Mouse (Mus musculus) fibroblast of lung, adult 2 months (primary cell): ENCODE data around the gene Atg101.

Experiments used
- DNase-seq: peaks from one replicate; pipeline ENCODE4 v3.0.0-alpha.2; 2011; ENCODE audit warnings: low read depth

The Atg101 gene

DNA sequence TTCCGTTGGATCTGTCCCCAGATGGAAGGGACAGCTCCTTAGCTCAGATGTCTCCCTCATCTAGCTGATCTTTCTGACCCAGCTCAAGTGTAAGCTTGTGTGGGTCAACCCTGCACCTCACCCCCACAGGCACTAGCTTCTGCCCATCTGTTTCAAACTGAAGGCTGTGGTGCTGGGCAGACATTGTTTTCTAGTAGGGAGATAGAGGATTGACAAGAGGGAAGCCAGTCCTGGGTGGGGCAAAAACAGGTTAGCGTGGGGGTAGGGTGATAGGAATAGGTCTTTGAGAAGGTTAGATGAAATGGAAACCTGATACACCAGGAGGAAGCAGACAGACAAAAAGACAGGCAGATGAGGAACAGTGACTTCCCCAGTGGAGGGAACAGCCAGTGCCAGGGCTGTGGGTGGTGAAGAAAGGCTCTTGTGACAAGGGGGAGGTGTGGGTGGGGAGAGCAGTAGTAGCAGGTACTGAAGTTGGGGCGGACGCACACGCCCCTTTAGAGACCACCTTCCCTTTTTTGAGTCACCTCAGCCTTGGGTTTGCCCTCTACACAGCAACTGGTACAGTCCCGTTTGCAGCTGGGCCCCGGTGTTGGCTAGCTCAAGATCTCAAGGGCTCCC is 28.1 kb upstream of the Atg101 start:
- DNase-seq = no peak

- no peak for DNase-seq
Observed at GRCm38 (mm10) chr15:101256463-101257206, 27.4 kb upstream of the Atg101 start.

DNA sequence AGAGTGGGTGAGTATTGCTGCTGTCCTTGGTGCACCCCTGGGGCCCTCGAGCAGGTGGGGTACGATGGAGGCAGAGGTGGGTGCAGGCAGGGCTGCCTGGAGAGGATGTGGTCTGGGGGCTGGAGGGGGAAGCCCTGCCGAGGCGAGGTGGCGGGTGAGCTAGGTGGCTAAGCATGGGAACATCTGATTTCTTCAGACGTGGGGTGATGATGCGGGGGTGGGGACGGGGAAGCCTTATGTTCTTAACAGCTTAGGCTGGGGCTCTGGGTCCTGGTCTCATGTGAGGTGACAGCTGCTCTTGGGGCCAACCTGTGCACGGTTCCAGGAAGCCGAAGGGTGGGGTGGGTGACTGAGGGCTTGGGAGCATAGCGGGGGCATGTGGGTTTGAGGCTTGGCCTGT is 25.7 kb upstream of the Atg101 start:
- DNase-seq = no peak

DNA sequence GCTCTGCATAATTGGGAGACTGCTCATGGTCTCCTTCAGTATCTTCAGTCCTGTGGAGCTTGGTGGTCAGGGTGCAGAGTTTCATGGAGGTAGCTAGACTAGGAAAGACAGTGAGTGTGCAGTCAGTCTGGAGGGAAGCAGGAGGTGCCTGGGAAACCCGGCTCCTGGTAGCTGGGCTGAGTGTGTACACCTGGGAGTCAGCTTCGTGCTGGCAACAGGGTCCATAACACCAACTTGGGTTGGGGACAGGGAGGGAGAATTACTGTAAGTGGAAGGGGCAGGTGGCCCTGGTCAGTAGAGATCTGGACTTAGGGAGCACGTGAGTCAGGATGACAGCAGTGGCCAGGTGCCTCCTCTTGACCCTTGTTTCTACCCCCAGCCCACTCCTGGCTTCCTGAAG is 24.1 kb upstream of the Atg101 start:
- DNase-seq = no peak

GRCm38 (mm10) chr15:101260387-101260786 is 23.7 kb upstream of the Atg101 start:
- peak; percentile 57 for DNase-seq

- no peak for DNase-seq
Observed at GRCm38 (mm10) chr15:101260874-101261622, 23.0 kb upstream of the Atg101 start.

GRCm38 (mm10) chr15:101262502-101262901 is 21.6 kb upstream of the Atg101 start:
- DNase-seq = no peak

DNA sequence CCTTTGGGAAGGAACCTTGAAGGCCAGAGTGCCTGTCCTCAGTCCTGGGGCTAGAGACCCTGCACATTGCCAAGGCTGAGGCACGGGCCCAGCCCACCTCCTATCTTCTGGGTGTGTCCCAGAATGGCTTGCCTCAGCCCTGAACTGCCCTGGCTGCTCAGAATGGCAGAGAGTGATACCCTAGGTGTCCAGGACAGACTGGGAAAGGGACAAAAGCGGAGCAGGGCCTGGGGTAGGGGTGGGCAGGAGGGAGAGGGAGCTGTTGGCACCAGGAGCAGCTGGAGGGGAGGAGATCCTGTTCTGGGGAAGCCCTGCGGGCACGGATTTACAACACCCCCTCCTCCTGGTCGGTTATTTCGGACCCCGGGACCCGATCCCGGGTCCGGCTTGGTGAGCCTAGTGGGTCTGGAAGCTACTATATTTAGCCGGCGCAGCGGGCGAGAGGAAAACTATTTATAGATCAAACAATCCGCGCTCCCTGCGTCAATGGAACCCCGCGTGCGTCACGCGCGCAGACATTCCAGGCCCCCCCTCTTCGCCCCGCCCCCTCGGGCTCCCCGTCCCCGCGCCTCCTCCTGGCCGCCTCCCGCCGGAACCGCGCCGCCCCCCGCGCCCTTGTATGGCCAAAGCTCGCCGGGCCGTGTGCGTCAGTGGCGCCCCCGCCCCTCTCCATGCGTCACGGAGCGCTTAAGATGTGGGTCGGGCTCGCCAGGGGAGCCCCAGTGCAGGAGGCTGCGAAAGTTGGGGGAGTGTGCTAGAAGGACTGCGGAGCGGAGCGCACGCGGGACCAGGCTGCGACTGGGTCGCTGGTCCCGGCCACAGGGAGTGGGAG is 17.7 kb upstream of the Atg101 start:
- DNase-seq = peak; percentile 66

GRCm38 (mm10) chr15:101267053-101268032 is 16.7 kb upstream of the Atg101 start:
- no peak for DNase-seq

DNA sequence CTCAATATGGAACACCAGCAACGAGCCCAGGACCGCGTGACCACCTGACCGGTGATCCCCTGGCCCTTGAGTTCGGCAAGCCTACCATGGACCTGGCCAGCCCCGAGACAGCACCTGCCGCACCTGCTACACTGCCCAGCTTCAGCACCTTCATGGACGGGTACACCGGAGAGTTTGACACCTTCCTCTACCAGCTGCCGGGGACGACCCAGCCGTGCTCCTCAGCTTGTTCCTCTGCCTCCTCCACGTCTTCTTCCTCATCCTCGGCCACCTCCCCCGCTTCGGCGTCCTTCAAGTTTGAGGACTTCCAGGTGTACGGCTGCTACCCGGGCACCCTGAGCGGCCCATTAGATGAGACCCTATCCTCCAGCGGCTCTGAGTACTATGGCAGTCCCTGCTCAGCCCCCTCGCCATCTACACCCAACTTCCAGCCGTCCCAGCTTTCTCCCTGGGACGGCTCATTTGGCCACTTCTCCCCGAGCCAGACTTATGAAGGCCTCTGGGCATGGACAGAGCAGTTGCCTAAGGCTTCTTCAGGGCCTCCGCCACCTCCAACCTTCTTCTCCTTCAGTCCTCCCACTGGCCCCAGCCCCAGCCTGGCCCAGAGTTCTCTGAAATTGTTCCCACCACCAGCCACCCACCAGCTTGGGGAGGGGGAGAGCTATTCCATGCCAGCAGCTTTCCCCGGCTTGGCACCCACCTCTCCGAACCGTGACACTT is 13.8 kb upstream of the Atg101 start:
- no peak for DNase-seq

DNA sequence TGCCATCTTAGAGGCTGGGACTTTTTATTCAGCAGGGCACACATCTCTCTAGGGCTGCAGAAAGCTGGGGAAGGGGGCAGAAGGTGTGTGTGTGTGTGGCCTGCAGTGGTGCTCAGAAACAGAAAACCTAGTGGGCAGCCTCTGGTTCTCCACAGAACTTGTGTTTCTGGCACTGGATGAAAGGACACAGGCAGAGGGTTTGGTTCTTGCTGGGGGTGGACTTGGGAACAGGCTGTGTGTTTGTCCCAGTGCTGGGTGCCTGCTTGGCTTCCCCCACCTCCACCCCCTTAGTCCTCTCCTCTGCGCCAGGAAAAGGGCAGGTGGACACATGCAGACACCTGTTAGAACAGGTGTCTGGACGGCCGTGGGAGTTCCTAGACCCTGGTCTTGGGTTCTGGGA is 13.0 kb upstream of the Atg101 start:
- no peak for DNase-seq

DNA sequence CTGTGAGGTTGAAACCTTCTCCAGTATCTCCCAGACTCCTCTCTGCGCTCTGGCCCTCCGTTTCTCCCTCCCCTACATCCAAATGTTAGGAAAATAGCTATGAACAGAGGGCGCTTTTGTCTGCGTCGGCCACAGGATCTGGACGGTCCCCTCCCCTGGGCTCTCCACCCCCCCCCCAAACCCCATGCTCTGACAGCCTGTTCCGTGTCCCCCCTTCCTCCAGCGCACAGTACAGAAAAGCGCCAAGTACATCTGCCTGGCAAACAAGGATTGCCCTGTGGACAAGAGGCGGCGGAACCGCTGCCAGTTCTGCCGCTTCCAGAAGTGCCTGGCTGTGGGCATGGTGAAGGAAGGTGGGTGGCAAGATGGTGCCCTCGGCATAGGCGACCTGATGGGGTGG is 12.6 kb upstream of the Atg101 start:
- no peak for DNase-seq

GRCm38 (mm10) chr15:101274380-101274779 is 9.7 kb upstream of the Atg101 start:
- no peak for DNase-seq

GRCm38 (mm10) chr15:101277351-101277899 is 6.6 kb upstream of the Atg101 start:
- DNase-seq = no peak

- no peak for DNase-seq
Observed at GRCm38 (mm10) chr15:101278589-101278988, 5.5 kb upstream of the Atg101 start.

DNA sequence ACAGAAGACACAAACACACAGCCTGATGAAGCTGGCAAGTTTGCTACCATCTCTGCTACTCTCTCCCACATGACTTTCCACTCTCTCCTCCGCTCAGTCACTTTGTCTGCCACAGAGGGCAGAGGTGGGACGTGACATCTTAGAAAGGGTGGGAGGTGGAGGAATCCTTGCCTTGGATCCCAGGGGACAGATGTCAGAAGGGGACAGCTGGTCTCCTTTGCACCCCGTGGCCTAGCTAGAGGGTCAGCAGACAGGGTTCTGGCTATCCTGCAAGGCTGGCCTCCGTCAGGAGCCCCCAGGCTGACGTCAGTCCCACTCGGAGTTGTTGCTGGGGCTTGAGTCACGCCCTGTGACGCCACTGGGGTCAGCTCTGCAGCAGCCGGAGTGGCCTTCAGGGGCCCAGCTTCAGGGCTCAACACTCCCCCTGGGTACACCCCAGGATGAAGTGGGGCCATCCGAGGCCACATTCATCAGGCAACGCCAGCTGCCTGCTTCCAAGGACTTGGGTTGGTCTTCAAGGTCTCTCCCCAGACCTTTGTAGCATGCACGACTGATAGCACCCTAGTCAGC is 4.6 kb upstream of the Atg101 start:
- no peak for DNase-seq

DNA sequence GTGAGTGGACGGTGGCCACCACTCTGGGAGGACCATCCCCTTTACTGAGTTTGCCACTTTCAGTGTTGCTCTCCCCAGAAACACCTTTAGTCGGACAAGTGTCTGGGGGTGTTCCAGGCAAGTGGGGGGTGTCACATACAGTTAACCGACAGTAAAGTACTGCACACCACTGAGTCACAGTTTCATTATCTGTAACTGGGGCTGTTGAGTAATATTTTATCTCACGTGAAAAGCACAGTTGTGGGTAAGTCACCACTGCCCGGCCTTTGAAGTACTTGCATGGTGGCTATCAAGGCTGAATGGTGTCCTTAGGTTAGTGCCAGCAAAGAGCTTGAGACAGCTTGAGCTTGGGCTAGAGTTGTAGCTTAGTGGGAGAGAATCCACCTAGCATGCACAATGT is 1.6 kb upstream of the Atg101 start:
- DNase-seq = no peak

- no peak for DNase-seq
Observed at GRCm38 (mm10) chr15:101283183-101283910, 725 bp upstream of the Atg101 start.
